Mouse (Mus musculus): ENCODE results near the gene Baiap2. TPM values are rescaled to one million over a fixed set of nuclear protein-coding genes. Genes with fewer than 3 reads are reported as not detected.
A peak's percentile ranks its signal among the peaks of the same experiment; 100 is the strongest.

Baiap2 gene
- polyA plus RNA-seq, 1 experiment from 2014 or later: 11.5 TPM

GRCm38 (mm10) chr11:119943428-119943988 is 945 bp downstream of the Baiap2 start:
- peak overlapping the region; percentile 68 for H3K4me3 ChIP-seq (ENCODE audit: low read depth, low read length)
- peaks cover 7% of the 10 kb centered on the region for H3K27me3 ChIP-seq (ENCODE audit: control insufficient read depth, insufficient read depth, low read length)
- H3K9ac ChIP-seq (ENCODE audit: low read depth, low read length): peak overlapping the region; percentile 81
- H3K27ac ChIP-seq (ENCODE audit: low read depth, low read length): 0 out of 2 replicates have a peak overlapping the region, but pooled peaks have one; percentile 6
- peak overlapping the region; percentile 100 for H3K4me2 ChIP-seq (replicated peaks; ENCODE audit: low read depth, low read length)
- no peak for ATAC-seq (ENCODE audit: low FRiP score)
- H3K9me3 ChIP-seq (ENCODE audit: control insufficient read depth, low read length): no peaks in the 10 kb centered on the region
- peaks cover 6% of the 10 kb centered on the region; the same call in 1 of the 2 replicates for H3K4me1 ChIP-seq (replicated peaks; ENCODE audit: control insufficient read depth, insufficient read depth, low read length)
- WGBS: 6% methylated on average over 32 of the region's 32 CpGs
- H3K36me3 ChIP-seq (ENCODE audit: control insufficient read depth, insufficient read depth, low read length): no peaks in the 10 kb centered on the region
- peak; percentile 55 for DNase-seq (ENCODE audit: low spot score)

- no peaks in the 10 kb centered on the region for H3K36me3 ChIP-seq (ENCODE audit: control insufficient read depth, insufficient read depth, low read length)
- H3K4me3 ChIP-seq (ENCODE audit: low read depth, low read length): no peak overlapping the region
- DNase-seq (ENCODE audit: low spot score) (no peak), ATAC-seq (ENCODE audit: low FRiP score) (no peak)
- H3K4me2 ChIP-seq (replicated peaks; ENCODE audit: low read depth, low read length): no peak overlapping the region
- peaks cover 6% of the 10 kb centered on the region; the same call in 1 of the 2 replicates for H3K4me1 ChIP-seq (replicated peaks; ENCODE audit: control insufficient read depth, insufficient read depth, low read length)
- WGBS: 88% methylated on average over 7 of the region's 7 CpGs
- H3K9ac ChIP-seq (ENCODE audit: low read depth, low read length): no peak overlapping the region
- peaks cover 5% of the 10 kb centered on the region for H3K27me3 ChIP-seq (ENCODE audit: control insufficient read depth, insufficient read depth, low read length)
- H3K9me3 ChIP-seq (ENCODE audit: control insufficient read depth, low read length): no peaks in the 10 kb centered on the region
- H3K27ac ChIP-seq (ENCODE audit: low read depth, low read length): no peak overlapping the region; the same call in 1 of the 2 replicates
Measured at GRCm38 (mm10) chr11:119945343-119945742, 2.8 kb downstream of the Baiap2 start.

GRCm38 (mm10) chr11:119947426-119947825 is 4.9 kb downstream of the Baiap2 start:
- H3K9ac ChIP-seq (ENCODE audit: low read depth, low read length): no peak overlapping the region
- 96% methylated on average over 1 of the region's 1 CpGs for WGBS

GRCm38 (mm10) chr11:119947897-119948296 is 5.3 kb downstream of the Baiap2 start:
- no peaks in the 10 kb centered on the region for H3K9me3 ChIP-seq (ENCODE audit: control insufficient read depth, low read length)
- H3K27me3 ChIP-seq (ENCODE audit: control insufficient read depth, insufficient read depth, low read length): no peaks in the 10 kb centered on the region; the same call in 1 of the 2 replicates
- no peak overlapping the region for H3K27ac ChIP-seq (ENCODE audit: low read depth, low read length)
- 70% methylated on average over 2 of the region's 2 CpGs for WGBS
- H3K4me3 ChIP-seq (ENCODE audit: low read depth, low read length): no peak overlapping the region
- DNase-seq (ENCODE audit: low spot score): no peak
- H3K36me3 ChIP-seq (ENCODE audit: control insufficient read depth, insufficient read depth, low read length): no peaks in the 10 kb centered on the region
- no peak overlapping the region for H3K4me2 ChIP-seq (replicated peaks; ENCODE audit: low read depth, low read length)
- no peak for ATAC-seq (ENCODE audit: low FRiP score)
- peaks cover 6% of the 10 kb centered on the region; the same call in 1 of the 2 replicates for H3K4me1 ChIP-seq (replicated peaks; ENCODE audit: control insufficient read depth, insufficient read depth, low read length)
- H3K9ac ChIP-seq (ENCODE audit: low read depth, low read length): no peak overlapping the region

More at GRCm38 (mm10) chr11:119947426-119947825, 4.9 kb downstream of the Baiap2 start:
- no peak overlapping the region for H3K4me3 ChIP-seq (ENCODE audit: low read depth, low read length)
- no peak for ATAC-seq (ENCODE audit: low FRiP score)
- no peaks in the 10 kb centered on the region for H3K9me3 ChIP-seq (ENCODE audit: control insufficient read depth, low read length)
- no peak overlapping the region for H3K4me2 ChIP-seq (replicated peaks; ENCODE audit: low read depth, low read length)
- H3K27ac ChIP-seq (ENCODE audit: low read depth, low read length): no peak overlapping the region
- no peak for DNase-seq (ENCODE audit: low spot score)
- no peaks in the 10 kb centered on the region for H3K36me3 ChIP-seq (ENCODE audit: control insufficient read depth, insufficient read depth, low read length)
- H3K27me3 ChIP-seq (ENCODE audit: control insufficient read depth, insufficient read depth, low read length): no peaks in the 10 kb centered on the region; the same call in 1 of the 2 replicates
- peaks cover 6% of the 10 kb centered on the region; the same call in 1 of the 2 replicates for H3K4me1 ChIP-seq (replicated peaks; ENCODE audit: control insufficient read depth, insufficient read depth, low read length)

- no peak for DNase-seq (ENCODE audit: low spot score)
- H3K9ac ChIP-seq (ENCODE audit: low read depth, low read length): no peak overlapping the region
- WGBS: 62% methylated on average over 4 of the region's 4 CpGs
Measured at GRCm38 (mm10) chr11:119948305-119948704, 5.7 kb downstream of the Baiap2 start.

GRCm38 (mm10) chr11:119948803-119949202 is 6.2 kb downstream of the Baiap2 start:
- H3K9me3 ChIP-seq (ENCODE audit: control insufficient read depth, low read length): no peaks in the 10 kb centered on the region
- H3K27me3 ChIP-seq (ENCODE audit: control insufficient read depth, insufficient read depth, low read length): no peaks in the 10 kb centered on the region; the same call in 1 of the 2 replicates
- no peak overlapping the region for H3K27ac ChIP-seq (ENCODE audit: low read depth, low read length)
- H3K4me2 ChIP-seq (replicated peaks; ENCODE audit: low read depth, low read length): no peak overlapping the region
- WGBS: 91% methylated on average over 2 of the region's 2 CpGs
- no peaks in the 10 kb centered on the region for H3K36me3 ChIP-seq (ENCODE audit: control insufficient read depth, insufficient read depth, low read length)
- H3K4me3 ChIP-seq (ENCODE audit: low read depth, low read length): no peak overlapping the region
- no peak for DNase-seq (ENCODE audit: low spot score)
- H3K4me1 ChIP-seq (replicated peaks; ENCODE audit: control insufficient read depth, insufficient read depth, low read length): peaks cover 3% of the 10 kb centered on the region; the same call in 1 of the 2 replicates
- no peak for ATAC-seq (ENCODE audit: low FRiP score)
- H3K9ac ChIP-seq (ENCODE audit: low read depth, low read length): no peak overlapping the region

More at GRCm38 (mm10) chr11:119948305-119948704, 5.7 kb downstream of the Baiap2 start:
- H3K27me3 ChIP-seq (ENCODE audit: control insufficient read depth, insufficient read depth, low read length): no peaks in the 10 kb centered on the region; the same call in 1 of the 2 replicates
- no peak overlapping the region for H3K4me3 ChIP-seq (ENCODE audit: low read depth, low read length)
- no peaks in the 10 kb centered on the region for H3K9me3 ChIP-seq (ENCODE audit: control insufficient read depth, low read length)
- no peak overlapping the region for H3K4me2 ChIP-seq (replicated peaks; ENCODE audit: low read depth, low read length)
- H3K36me3 ChIP-seq (ENCODE audit: control insufficient read depth, insufficient read depth, low read length): no peaks in the 10 kb centered on the region
- no peak for ATAC-seq (ENCODE audit: low FRiP score)
- H3K27ac ChIP-seq (ENCODE audit: low read depth, low read length): no peak overlapping the region
- H3K4me1 ChIP-seq (replicated peaks; ENCODE audit: control insufficient read depth, insufficient read depth, low read length): peaks cover 6% of the 10 kb centered on the region; the same call in 1 of the 2 replicates

GRCm38 (mm10) chr11:119950535-119950934 is 8.0 kb downstream of the Baiap2 start:
- no peaks in the 10 kb centered on the region for H3K36me3 ChIP-seq (ENCODE audit: control insufficient read depth, insufficient read depth, low read length)
- no peak overlapping the region for H3K4me2 ChIP-seq (replicated peaks; ENCODE audit: low read depth, low read length)
- H3K27ac ChIP-seq (ENCODE audit: low read depth, low read length): no peak overlapping the region
- H3K9me3 ChIP-seq (ENCODE audit: control insufficient read depth, low read length): no peaks in the 10 kb centered on the region
- 87% methylated on average over 3 of the region's 3 CpGs for WGBS
- DNase-seq (ENCODE audit: low spot score): no peak
- H3K9ac ChIP-seq (ENCODE audit: low read depth, low read length): no peak overlapping the region
- no peaks in the 10 kb centered on the region for H3K27me3 ChIP-seq (ENCODE audit: control insufficient read depth, insufficient read depth, low read length)
- no peak overlapping the region for H3K4me3 ChIP-seq (ENCODE audit: low read depth, low read length)
- H3K4me1 ChIP-seq (replicated peaks; ENCODE audit: control insufficient read depth, insufficient read depth, low read length): no peaks in the 10 kb centered on the region
- no peak for ATAC-seq (ENCODE audit: low FRiP score)

- Histone ChIP-seq H3K27me3 (ENCODE audit: control insufficient read depth, insufficient read depth, low read length) (no peaks in the 10 kb centered on the region), H3K27ac (ENCODE audit: low read depth, low read length) (no peak overlapping the region), H3K36me3 (ENCODE audit: control insufficient read depth, insufficient read depth, low read length) (no peaks in the 10 kb centered on the region), H3K4me2 (replicated peaks; ENCODE audit: low read depth, low read length) (no peak overlapping the region), H3K9me3 (ENCODE audit: control insufficient read depth, low read length) (no peaks in the 10 kb centered on the region), H3K4me3 (ENCODE audit: low read depth, low read length) (no peak overlapping the region), H3K4me1 (replicated peaks; ENCODE audit: control insufficient read depth, insufficient read depth, low read length) (no peaks in the 10 kb centered on the region), H3K9ac (ENCODE audit: low read depth, low read length) (no peak overlapping the region)
- DNase-seq (ENCODE audit: low spot score): no peak
- no peak for ATAC-seq (ENCODE audit: low FRiP score)
- 88% methylated on average over 6 of the region's 6 CpGs for WGBS
Measured at GRCm38 (mm10) chr11:119951326-119951725, 8.8 kb downstream of the Baiap2 start.
